21 mouse cellular contexts compared by ENCODE assay signal in genomic region chr10:120921501-120921900, GRCm38 (mm10). TPM values are rescaled to one million over a fixed set of nuclear protein-coding genes. Genes with fewer than 3 reads are reported as not detected.
A peak's percentile ranks its signal among the peaks of the same experiment; 100 is the strongest.
DNase-seq lines count a peak whose midpoint lies in the region; ATAC-seq lines count a peak whose summit lies in the region.
"Had no signal": no experiment of that assay in that cellular context is flagged by ENCODE, and none has a peak within 500 bp of the region (broad histone marks: within the 10 kb centered on the region; RNA-seq: fewer than 3 reads in every experiment).

No protein-coding gene starts in this region.

- H3K27ac ChIP-seq in limb, embryonic 10.5 days = no peak overlapping the region
- H3K27ac ChIP-seq: forebrain, embryonic 10.5 days; forebrain, embryonic 13.5 days; hindbrain, embryonic 14.5 days; hindbrain, postnatal 0 days had no signal

- 82% methylated on average over 2 of the region's 2 CpGs for WGBS in limb, embryonic 10.5 days

- ATAC-seq in cerebellum, adult (ENCODE audit: insufficient number of reproducible peaks, low FRiP score, low TSS enrichment) = no peak
- ATAC-seq: activated CD4-positive, CD25-positive, alpha-beta regulatory T cell, adult 4 months; forebrain, embryonic 13.5 days; forebrain, embryonic 16.5 days; hindbrain, postnatal 0 days; inflammation-experienced regulatory T-cells, adult 6 months; intestine, embryonic 16.5 days had no signal

- peaks cover 36% of the 10 kb centered on the region for H3K36me3 ChIP-seq in limb, embryonic 10.5 days

- H3K4me1 ChIP-seq in limb, embryonic 10.5 days = no peaks in the 10 kb centered on the region
- H3K4me1 ChIP-seq: forebrain, embryonic 10.5 days; forebrain, embryonic 13.5 days had no signal

- DNase-seq in adrenal gland, postnatal 36 days = peak; percentile 22 to 55
- no peak for DNase-seq in adrenal gland, postnatal 25 days
- DNase-seq in 3T3-L1 (ENCODE audit: low read depth, low spot score) (peak; percentile 16), MN1 (ENCODE audit: low spot score) (peak; percentile 39)
- DNase-seq in limb, embryonic 10.5 days (ENCODE audit: low spot score) = peak; percentile 9
- DNase-seq: cerebellum, adult 18-20 months; cerebellum, adult 9-10 months; cerebellum, postnatal 14 days; gastrocnemius, postnatal 10 days; gastrocnemius, postnatal 36 days; heart, postnatal 36 days; kidney, adult 18-20 months had no signal

- no peaks in the 10 kb centered on the region for H3K27me3 ChIP-seq in limb, embryonic 10.5 days (ENCODE audit: low read depth, poor library complexity, severe bottlenecking)
- H3K27me3 ChIP-seq: forebrain, embryonic 13.5 days had no signal

- no peaks in the 10 kb centered on the region for H3K9me3 ChIP-seq in limb, embryonic 10.5 days (replicated peaks)
- H3K9me3 ChIP-seq: forebrain, embryonic 10.5 days; forebrain, embryonic 13.5 days had no signal

- no peak overlapping the region for H3K4me3 ChIP-seq in limb, embryonic 10.5 days
- H3K4me3 ChIP-seq: forebrain, embryonic 10.5 days; forebrain, embryonic 13.5 days had no signal

RNA-seq across cellular contexts. Expression of gene Msrb3, which starts 22.6 kb away (rescaled TPM):
- total RNA-seq in adrenal gland, postnatal 36 days (2021) = 10 to 100 TPM; 47.1 to 68.1 TPM
- 41.4 and 46.9 TPM in 2 replicates for total RNA-seq in adrenal gland, postnatal 25 days (2021)
- polyA plus RNA-seq in limb, embryonic 10.5 days (2016; fragmentation: Nextera tagmentation; extraction: Ambion mirVana) = 5.4 and 7.2 TPM in 2 replicates

RNA-seq across cellular contexts. Expression of gene Lemd3, which starts 57.6 kb away (rescaled TPM):
- 10 to 100 TPM; 23.9 to 25.0 TPM for total RNA-seq in adrenal gland, postnatal 36 days (2021)
- total RNA-seq in adrenal gland, postnatal 25 days (2021) = 22.5 and 25.0 TPM in 2 replicates
- polyA plus RNA-seq in limb, embryonic 10.5 days (2016; fragmentation: Nextera tagmentation; extraction: Ambion mirVana) = 2.5 and 3.5 TPM in 2 replicates
